ENCODE assay signal across 27 mouse cellular contexts in the genomic region with DNA sequence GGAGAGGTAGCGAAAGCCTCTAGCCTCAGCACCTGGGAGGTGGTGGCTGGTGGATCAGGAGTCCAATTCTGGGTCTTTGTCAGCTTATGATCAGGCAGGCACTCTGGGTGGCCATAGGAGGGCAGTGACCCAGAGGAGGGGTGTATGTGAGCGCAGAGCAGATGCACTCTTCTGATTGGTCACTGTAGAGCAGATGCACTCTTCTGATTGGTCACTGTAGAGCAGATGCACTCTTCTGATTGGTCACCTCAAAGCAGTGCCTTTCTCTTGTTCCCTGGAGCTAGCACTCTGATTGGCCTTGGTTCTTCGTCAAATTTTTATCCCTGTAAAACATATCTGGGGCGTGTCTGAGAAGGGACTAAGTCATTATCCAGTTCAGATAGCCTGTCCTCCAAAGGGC. TPM values are rescaled to one million over a fixed set of nuclear protein-coding genes. Genes with fewer than 3 reads are reported as not detected.
DNase-seq lines count a peak whose midpoint lies in the region; ATAC-seq and TF ChIP-seq lines count a peak whose summit lies in the region.
"Had no signal": no experiment of that assay in that cellular context is flagged by ENCODE, and none has a peak within 500 bp of the region (broad histone marks: within the 10 kb centered on the region; RNA-seq: fewer than 3 reads in every experiment).

No protein-coding gene starts in this region.

- H3K9ac ChIP-seq in liver, embryonic 13.5 days, result no peak overlapping the region
- no peak overlapping the region for H3K9ac ChIP-seq in liver, postnatal 0 days (replicated peaks)
- H3K9ac ChIP-seq in stomach, postnatal 0 days (ENCODE audit: low read length), result no peak overlapping the region
- H3K9ac ChIP-seq: embryonic facial prominence, embryonic 13.5 days; heart, embryonic 13.5 days; hindbrain, embryonic 12.5 days had no signal

- no peaks in the 10 kb centered on the region for H3K36me3 ChIP-seq in liver, embryonic 13.5 days
- no peaks in the 10 kb centered on the region for H3K36me3 ChIP-seq in liver, postnatal 0 days (replicated peaks; ENCODE audit: insufficient read depth, low read length)
- H3K36me3 ChIP-seq in testis, adult 2 months (ENCODE audit: control insufficient read depth, insufficient read depth, low read length), result no peaks in the 10 kb centered on the region
- no peaks in the 10 kb centered on the region for H3K36me3 ChIP-seq in stomach, postnatal 0 days (ENCODE audit: control insufficient read depth, insufficient read depth, low read length)
- H3K36me3 ChIP-seq: embryonic facial prominence, embryonic 13.5 days; forebrain, embryonic 10.5 days; G1E; heart, embryonic 13.5 days; hindbrain, embryonic 12.5 days had no signal

- no peak overlapping the region for H3K27ac ChIP-seq in liver, embryonic 13.5 days
- no peak overlapping the region for H3K27ac ChIP-seq in liver, postnatal 0 days (ENCODE audit: low read depth)
- no peak overlapping the region for H3K27ac ChIP-seq in testis, adult 2 months (ENCODE audit: control insufficient read depth, insufficient read depth, low read depth, low read length)
- H3K27ac ChIP-seq in stomach, postnatal 0 days (replicated peaks), result no peak overlapping the region
- H3K27ac ChIP-seq: embryonic facial prominence, embryonic 13.5 days; forebrain, embryonic 10.5 days; gastrocnemius, adult 2 months; heart, embryonic 13.5 days; hindbrain, embryonic 12.5 days had no signal

- no peak for TF ChIP-seq EP300 in liver, postnatal 0 days (IDR thresholded peaks at IDR 0.05; ENCODE audit: low read depth)
- no peak for TF ChIP-seq EP300 in stomach, postnatal 0 days (optimal IDR thresholded peaks at IDR 0.05)

- no peaks in the 10 kb centered on the region; the same call in 1 of the 2 replicates for H3K27me3 ChIP-seq in liver, embryonic 13.5 days
- no peaks in the 10 kb centered on the region for H3K27me3 ChIP-seq in liver, postnatal 0 days (ENCODE audit: insufficient read depth, low read length)
- H3K27me3 ChIP-seq in testis, adult 2 months (ENCODE audit: control insufficient read depth, insufficient read depth, low read length), result no peaks in the 10 kb centered on the region
- no peaks in the 10 kb centered on the region for H3K27me3 ChIP-seq in stomach, postnatal 0 days (ENCODE audit: control insufficient read depth, insufficient read depth, low read length)
- H3K27me3 ChIP-seq: hindbrain, embryonic 12.5 days; Patski had no signal

- no peak for TF ChIP-seq POLR2A in testis, adult 2 months (IDR thresholded peaks at IDR 0.05; ENCODE audit: control insufficient read depth, low read depth, low read length)

- ATAC-seq in liver, embryonic 13.5 days (ENCODE audit: low read depth), result peak; percentile 43; the same call in 1 of the 2 replicates
- ATAC-seq in liver, postnatal 0 days, result no peak
- peak; percentile 34; the same call in 1 of the 2 replicates for ATAC-seq in erythroblast, adult 5-6 weeks (replicated peaks; ENCODE audit: low FRiP score, poor library complexity, severe bottlenecking)
- ATAC-seq in stomach, postnatal 0 days (ENCODE audit: low FRiP score, low TSS enrichment), result 0 out of 2 replicates have a peak, but pooled peaks have one; percentile 51
- ATAC-seq: forebrain, embryonic 14.5 days; hindbrain, embryonic 16.5 days; inflammation-experienced regulatory T-cells, adult 6 months; Patski had no signal

- 46% methylated on average over 4 of the region's 4 CpGs for WGBS in liver, embryonic 13.5 days (ENCODE audit: insufficient replicate concordance)
- WGBS in liver, postnatal 0 days (ENCODE audit: insufficient replicate concordance), result 51% methylated on average over 4 of the region's 4 CpGs
- WGBS in stomach, postnatal 0 days, result 49% methylated on average over 4 of the region's 4 CpGs

- DNase-seq in liver, embryonic 13.5 days, result no peak
- DNase-seq in liver, postnatal 0 days, result no peak
- no peak for DNase-seq in testis, postnatal 10 days (ENCODE audit: low spot score)
- no peak for DNase-seq in stomach, postnatal 0 days (ENCODE audit: low spot score)
- DNase-seq in cerebellum, adult 9-10 months, result no peak
- no peak for DNase-seq in adipocyte (ENCODE audit: low spot score)
- DNase-seq: adrenal gland, postnatal 10 days; cerebellum, adult 11 months; cerebellum, adult 8-10 months; cerebellum, postnatal 36 days; gastrocnemius, adult 2 months; gastrocnemius, postnatal 25 days; heart, postnatal 10 days; heart, postnatal 4 days had no signal

- H3K4me3 ChIP-seq in liver, embryonic 13.5 days (replicated peaks), result no peak overlapping the region
- H3K4me3 ChIP-seq in liver, postnatal 0 days (ENCODE audit: low read depth, low read length), result no peak overlapping the region
- H3K4me3 ChIP-seq in testis, adult 2 months (ENCODE audit: control insufficient read depth, low read depth, low read length), result peak overlapping the region; percentile 30
- H3K4me3 ChIP-seq in stomach, postnatal 0 days (ENCODE audit: low read depth, low read length), result no peak overlapping the region
- H3K4me3 ChIP-seq: embryonic facial prominence, embryonic 13.5 days; forebrain, embryonic 10.5 days; gastrocnemius, adult 2 months; heart, embryonic 13.5 days; hindbrain, embryonic 12.5 days had no signal

- H3K9me3 ChIP-seq in liver, embryonic 13.5 days (replicated peaks), result no peaks in the 10 kb centered on the region
- H3K9me3 ChIP-seq in liver, postnatal 0 days (ENCODE audit: low read length), result no peaks in the 10 kb centered on the region
- H3K9me3 ChIP-seq in stomach, postnatal 0 days (ENCODE audit: control insufficient read depth, low read length), result no peaks in the 10 kb centered on the region
- H3K9me3 ChIP-seq: forebrain, embryonic 10.5 days; G1E; heart, embryonic 13.5 days; hindbrain, embryonic 12.5 days had no signal

- no peaks in the 10 kb centered on the region for H3K4me1 ChIP-seq in liver, embryonic 13.5 days (replicated peaks)
- no peaks in the 10 kb centered on the region for H3K4me1 ChIP-seq in liver, postnatal 0 days (ENCODE audit: insufficient read depth)
- H3K4me1 ChIP-seq in testis, adult 2 months (ENCODE audit: control insufficient read depth, insufficient read depth, low read length), result peaks cover 10% of the 10 kb centered on the region
- no peaks in the 10 kb centered on the region for H3K4me1 ChIP-seq in stomach, postnatal 0 days (replicated peaks; ENCODE audit: control insufficient read depth, insufficient read depth)
- H3K4me1 ChIP-seq: embryonic facial prominence, embryonic 13.5 days; heart, embryonic 13.5 days; hindbrain, embryonic 12.5 days had no signal

- no peak overlapping the region for H3K4me2 ChIP-seq in liver, embryonic 13.5 days
- no peak overlapping the region for H3K4me2 ChIP-seq in liver, postnatal 0 days (ENCODE audit: low read depth, low read length)
- H3K4me2 ChIP-seq in stomach, postnatal 0 days (replicated peaks; ENCODE audit: low read depth), result no peak overlapping the region
- H3K4me2 ChIP-seq: embryonic facial prominence, embryonic 13.5 days; heart, embryonic 13.5 days; hindbrain, embryonic 12.5 days had no signal

- no peak for TF ChIP-seq CTCF in liver, postnatal 0 days (IDR thresholded peaks at IDR 0.05; ENCODE audit: low read depth)
- TF ChIP-seq CTCF in testis, adult 2 months (IDR thresholded peaks at IDR 0.05; ENCODE audit: control insufficient read depth, insufficient read depth, insufficient replicate concordance, low read depth, low read length), result no peak
- no peak for TF ChIP-seq CTCF in stomach, postnatal 0 days (IDR thresholded peaks at IDR 0.05; ENCODE audit: low read depth)

RNA-seq across cellular contexts. Expression of a gene that starts 14.1 kb away (rescaled TPM):
- 12.2 and 12.6 TPM in 2 replicates for polyA plus RNA-seq in liver, embryonic 13.5 days (2015; fragmentation: Nextera tagmentation; extraction: Ambion mirVana)
- 3.3 and 4.0 TPM in 2 replicates for polyA plus RNA-seq in liver, postnatal 0 days (2015; fragmentation: Nextera tagmentation; extraction: Ambion mirVana)
- 11.2 and 14.0 TPM in 2 replicates for polyA plus RNA-seq in testis, adult 2 months (2012; rRNA removed)
- 1.5 and 4.6 TPM in 2 replicates for total RNA-seq in erythroblast, adult 5-6 weeks (2015; ENCODE audit: low replicate concordance)
- 3.8 and 3.9 TPM in 2 replicates for total RNA-seq in erythroblast, adult 5-6 weeks (2017; ENCODE audit: low replicate concordance)
- polyA plus RNA-seq in stomach, postnatal 0 days (2015; fragmentation: Nextera tagmentation; extraction: Ambion mirVana), result 13.7 and 14.8 TPM in 2 replicates

RNA-seq across cellular contexts. Expression of a gene that starts 18.2 kb away (rescaled TPM):
- 0.21 and 0.36 TPM in 2 replicates for polyA plus RNA-seq in liver, embryonic 13.5 days (2015; fragmentation: Nextera tagmentation; extraction: Ambion mirVana)
- 4.9 and 7.0 TPM in 2 replicates for polyA plus RNA-seq in liver, postnatal 0 days (2015; fragmentation: Nextera tagmentation; extraction: Ambion mirVana)
- 0.13 and 0.75 TPM in 2 replicates for polyA plus RNA-seq in testis, adult 2 months (2012; rRNA removed)
- 18.4 and 20.9 TPM in 2 replicates for total RNA-seq in erythroblast, adult 5-6 weeks (2015; ENCODE audit: low replicate concordance)
- 11.7 and 16.9 TPM in 2 replicates for total RNA-seq in erythroblast, adult 5-6 weeks (2017; ENCODE audit: low replicate concordance)
- 0.49 and 0.50 TPM in 2 replicates for polyA plus RNA-seq in stomach, postnatal 0 days (2015; fragmentation: Nextera tagmentation; extraction: Ambion mirVana)
- total RNA-seq: gastrocnemius, adult 2 months; gastrocnemius, postnatal 25 days; heart, adult 8-10 months; heart, postnatal 10 days; heart, postnatal 4 days had no signal
- polyA plus RNA-seq: brain, embryonic 14.5 days; embryonic facial prominence, embryonic 13.5 days; forebrain, embryonic 10.5 days; forebrain, embryonic 14.5 days; G1E; heart, embryonic 13.5 days; inflammation-experienced regulatory T-cells, adult 6 months; Patski had no signal

RNA-seq across cellular contexts. Expression of a gene that starts 37.3 kb away (rescaled TPM):
- polyA plus RNA-seq in liver, embryonic 13.5 days (2015; fragmentation: Nextera tagmentation; extraction: Ambion mirVana), result 40.5 and 47.7 TPM in 2 replicates
- polyA plus RNA-seq in liver, postnatal 0 days (2015; fragmentation: Nextera tagmentation; extraction: Ambion mirVana), result 44.4 and 46.2 TPM in 2 replicates
- polyA plus RNA-seq in testis, adult 2 months (2012; rRNA removed), result 43.7 and 48.9 TPM in 2 replicates
- total RNA-seq in erythroblast, adult 5-6 weeks (2015; ENCODE audit: low replicate concordance), result 15.0 and 31.9 TPM in 2 replicates
- total RNA-seq in erythroblast, adult 5-6 weeks (2017; ENCODE audit: low replicate concordance), result 28.5 and 31.1 TPM in 2 replicates
- polyA plus RNA-seq in stomach, postnatal 0 days (2015; fragmentation: Nextera tagmentation; extraction: Ambion mirVana), result 76.0 and 78.4 TPM in 2 replicates

RNA-seq across cellular contexts. Expression of a gene that starts 37.7 kb away (rescaled TPM):
- 17.9 and 19.7 TPM in 2 replicates for polyA plus RNA-seq in liver, embryonic 13.5 days (2015; fragmentation: Nextera tagmentation; extraction: Ambion mirVana)
- 10.5 and 11.0 TPM in 2 replicates for polyA plus RNA-seq in liver, postnatal 0 days (2015; fragmentation: Nextera tagmentation; extraction: Ambion mirVana)
- 8.6 and 9.5 TPM in 2 replicates for polyA plus RNA-seq in testis, adult 2 months (2012; rRNA removed)
- total RNA-seq in erythroblast, adult 5-6 weeks (2015; ENCODE audit: low replicate concordance), result 13.6 and 20.0 TPM in 2 replicates
- 31.9 and 94.6 TPM in 2 replicates for total RNA-seq in erythroblast, adult 5-6 weeks (2017; ENCODE audit: low replicate concordance)
- polyA plus RNA-seq in stomach, postnatal 0 days (2015; fragmentation: Nextera tagmentation; extraction: Ambion mirVana), result 33.6 and 34.1 TPM in 2 replicates
